Mouse (Mus musculus) gastrocnemius, postnatal 36 days (tissue): Measurements from ENCODE around the gene Csde1. TPM values are rescaled to one million over a fixed set of nuclear protein-coding genes. Genes with fewer than 3 reads are reported as not detected.

ENCODE experiments used
- total RNA-seq, 2 experiments: library from RNA; stranded (reverse); gene quantifications; 2 replicates each; pipeline ENCODE4 v1.2.3; 2021

The Csde1 gene
- total RNA-seq, 2 experiments from 2014 or later = 843 to 962 TPM

Other genes starting within 250 kb of the Csde1 start
- not detected for gene Tshb, start 237.7 kb upstream of the Csde1 start, total RNA-seq
- not detected for gene Sycp1, start 84.3 kb upstream of the Csde1 start, total RNA-seq
- not detected for gene Nr1h5, start 56.3 kb upstream of the Csde1 start, total RNA-seq
- gene Sike1, start 24.7 kb upstream of the Csde1 start, total RNA-seq = 10 to 100 TPM; 37.0 to 46.1 TPM
- gene Nras, start 37.9 kb downstream of the Csde1 start, total RNA-seq = 10 to 100 TPM; 42.0 to 49.4 TPM
- gene Ampd1, start 53.6 kb downstream of the Csde1 start, total RNA-seq = 1,000 to 10,000 TPM; 1,190 to 1,255 TPM
- 1 to 10 TPM; 2.0 to 2.5 TPM for gene Dennd2c, start 82.2 kb downstream of the Csde1 start, total RNA-seq
- 10 to 100 TPM; 37.2 to 43.8 TPM for gene Bcas2, start 151.2 kb downstream of the Csde1 start, total RNA-seq